Mouse (Mus musculus): Measurements from ENCODE around the gene Gm11985. TPM values are rescaled to one million over a fixed set of nuclear protein-coding genes. Genes with fewer than 3 reads are reported as not detected.

Gene Gm11985
- total and polyA plus RNA-seq, 3 experiments = not detected

DNA sequence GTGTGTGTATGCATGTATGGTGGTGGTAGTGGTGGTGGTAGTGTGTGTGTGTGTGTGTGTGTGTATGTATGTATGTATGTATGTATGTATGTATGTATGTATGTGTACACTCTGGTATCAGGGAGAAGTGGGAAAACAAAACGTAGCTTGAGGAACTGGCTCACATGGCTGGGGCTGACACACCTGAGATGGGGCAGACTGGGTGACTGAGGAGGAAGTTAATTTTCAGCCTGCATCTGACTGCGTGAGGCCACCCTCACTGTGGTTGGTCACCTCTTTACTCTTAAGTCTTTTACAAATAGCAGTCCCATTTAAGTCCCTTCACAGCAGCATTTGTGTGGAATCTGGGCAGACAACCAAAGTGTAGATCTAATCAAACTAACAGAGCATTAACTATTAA lies 9.1 kb downstream of the Gm11985 start:
- DNase-seq (ENCODE audit: extremely low read depth) = no peak

DNA sequence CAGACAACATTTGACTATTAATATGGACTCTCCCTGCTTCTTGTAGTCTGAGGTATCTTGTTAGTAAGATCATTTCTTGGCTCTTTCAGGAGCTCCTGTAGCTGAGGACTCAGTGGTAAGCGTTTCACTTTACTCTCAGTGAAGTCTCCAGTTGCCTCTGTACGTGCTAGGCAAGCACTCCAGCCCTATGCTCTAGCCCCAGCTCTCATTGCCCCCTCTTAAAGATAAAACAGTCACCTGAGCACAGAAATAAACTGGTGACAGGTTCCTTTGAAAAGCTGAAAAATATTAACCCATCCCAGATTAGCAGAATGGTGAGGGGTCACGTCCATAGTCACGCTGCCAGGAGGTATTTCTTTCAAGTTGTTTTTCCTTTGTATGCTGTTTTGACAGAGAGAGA lies 9.6 kb downstream of the Gm11985 start:
- TF ChIP-seq CHD2 (IDR thresholded peaks at IDR 0.05; ENCODE audit: low read length) (no peak), TCF12 (IDR thresholded peaks at IDR 0.05; ENCODE audit: low read depth, low read length) (no peak)
- Histone ChIP-seq H3K27ac (ENCODE audit: insufficient read depth, low read depth) (no peak overlapping the region), H3K4me1 (ENCODE audit: control insufficient read depth in 1 of 2, insufficient read depth in 2 of 2) (no peaks in the 10 kb centered on the region), H3K79me2 (replicated peaks; ENCODE audit: control insufficient read depth, extremely low read depth, insufficient read depth, poor library complexity, severe bottlenecking) (no peaks in the 10 kb centered on the region), H3K9ac (ENCODE audit: insufficient read depth, low read depth) (no peak overlapping the region), H3K36me3 (replicated peaks in 1 of 2; ENCODE audit: control insufficient read depth in 1 of 2, insufficient read depth in 1 of 2, low read length in 1 of 2) (no peaks in the 10 kb centered on the region), H3K4me2 (ENCODE audit: insufficient read depth, low read depth, poor library complexity, severe bottlenecking) (no peak overlapping the region), H3K27me3 (replicated peaks) (peaks cover 45% of the 10 kb centered on the region), H3K4me3 (replicated peaks in 1 of 3; ENCODE audit: low read depth in 2 of 3, low read length in 2 of 3, poor library complexity in 1 of 3) (no peak overlapping the region), H3K9me3 (replicated peaks; ENCODE audit: low read length) (peaks cover 22% of the 10 kb centered on the region)
- in situ Hi-C loops (cut with MboI; ENCODE audit: low pct_ligation_motif_present, low pct_unique_long_range_greater_than_20kb, low sequenced_read_pairs) = no loop called here
- no peak for DNase-seq (ENCODE audit: extremely low read depth)
- dilution Hi-C loops (cut with MboI; ENCODE audit: extremely low pct_ligation_motif_present, extremely low pct_unique_long_range_greater_than_20kb, low sequenced_read_pairs) = no loop called here

More for the DNA sequence above, 9.1 kb downstream of the Gm11985 start:
- dilution Hi-C loops (cut with MboI; ENCODE audit: extremely low pct_ligation_motif_present, extremely low pct_unique_long_range_greater_than_20kb, low sequenced_read_pairs) = no loop called here
- Histone ChIP-seq H3K4me3 (replicated peaks in 1 of 3; ENCODE audit: low read depth in 2 of 3, low read length in 2 of 3, poor library complexity in 1 of 3) (no peak overlapping the region), H3K4me1 (ENCODE audit: control insufficient read depth in 1 of 2, insufficient read depth in 2 of 2) (no peaks in the 10 kb centered on the region), H3K9me3 (replicated peaks; ENCODE audit: low read length) (peaks cover 27% of the 10 kb centered on the region), H3K36me3 (replicated peaks in 1 of 2; ENCODE audit: control insufficient read depth in 1 of 2, insufficient read depth in 1 of 2, low read length in 1 of 2) (no peaks in the 10 kb centered on the region), H3K27ac (ENCODE audit: insufficient read depth, low read depth) (no peak overlapping the region), H3K27me3 (replicated peaks) (peaks cover 44% of the 10 kb centered on the region), H3K79me2 (replicated peaks; ENCODE audit: control insufficient read depth, extremely low read depth, insufficient read depth, poor library complexity, severe bottlenecking) (no peaks in the 10 kb centered on the region), H3K4me2 (ENCODE audit: insufficient read depth, low read depth, poor library complexity, severe bottlenecking) (no peak overlapping the region), H3K9ac (ENCODE audit: insufficient read depth, low read depth) (no peak overlapping the region)
- in situ Hi-C loops (cut with MboI; ENCODE audit: low pct_ligation_motif_present, low pct_unique_long_range_greater_than_20kb, low sequenced_read_pairs) = no loop called here
- TF ChIP-seq ZNF384 (IDR thresholded peaks at IDR 0.05; ENCODE audit: low read depth, low read length) = no peak
- no peak for TF ChIP-seq TBP (conservative IDR thresholded peaks at IDR 0.05; ENCODE audit: low read depth, low read length)
- TF ChIP-seq SMC3 (IDR thresholded peaks at IDR 0.05; ENCODE audit: low read depth, low read length) = no peak
- no peak for TF ChIP-seq MYC (IDR thresholded peaks at IDR 0.05; ENCODE audit: low read depth, low read length)
- no peak for TF ChIP-seq BHLHE40 (IDR thresholded peaks at IDR 0.05; ENCODE audit: low read depth, low read length)
- TF ChIP-seq EP300 (IDR thresholded peaks at IDR 0.05; ENCODE audit: low read length) = no peak
- no peak for TF ChIP-seq MAFK (IDR thresholded peaks at IDR 0.05; ENCODE audit: insufficient replicate concordance, low read length)
- no peak for TF ChIP-seq UBTF (IDR thresholded peaks at IDR 0.05; ENCODE audit: low read depth, low read length)
- TF ChIP-seq JUND (conservative IDR thresholded peaks at IDR 0.05; ENCODE audit: low read depth, low read length) = no peak
- no peak for TF ChIP-seq KAT2A (IDR thresholded peaks at IDR 0.05; ENCODE audit: insufficient replicate concordance, low read length)
- TF ChIP-seq CTCF (conservative IDR thresholded peaks at IDR 0.05 in 1 of 2, IDR thresholded peaks at IDR 0.05 in 1 of 2; ENCODE audit: low read depth in 2 of 2, low read length in 2 of 2) = no peak
- no peak for TF ChIP-seq USF2 (conservative IDR thresholded peaks at IDR 0.05; ENCODE audit: low read depth, low read length)
- TF ChIP-seq ETS1 (conservative IDR thresholded peaks at IDR 0.05; ENCODE audit: low read depth, low read length) = no peak
- TF ChIP-seq USF1 (IDR thresholded peaks at IDR 0.05; ENCODE audit: low read depth, low read length) = no peak
- no peak for TF ChIP-seq ELF1 (IDR thresholded peaks at IDR 0.05; ENCODE audit: low read depth, low read length)
